Mouse (Mus musculus): Measurements from ENCODE around the gene Sp4. TPM values are rescaled to one million over a fixed set of nuclear protein-coding genes. Genes with fewer than 3 reads are reported as not detected.

Sp4 gene
- polyA plus RNA-seq (2012; rRNA removed), result 5.0 and 5.2 TPM in 2 replicates

DNA sequence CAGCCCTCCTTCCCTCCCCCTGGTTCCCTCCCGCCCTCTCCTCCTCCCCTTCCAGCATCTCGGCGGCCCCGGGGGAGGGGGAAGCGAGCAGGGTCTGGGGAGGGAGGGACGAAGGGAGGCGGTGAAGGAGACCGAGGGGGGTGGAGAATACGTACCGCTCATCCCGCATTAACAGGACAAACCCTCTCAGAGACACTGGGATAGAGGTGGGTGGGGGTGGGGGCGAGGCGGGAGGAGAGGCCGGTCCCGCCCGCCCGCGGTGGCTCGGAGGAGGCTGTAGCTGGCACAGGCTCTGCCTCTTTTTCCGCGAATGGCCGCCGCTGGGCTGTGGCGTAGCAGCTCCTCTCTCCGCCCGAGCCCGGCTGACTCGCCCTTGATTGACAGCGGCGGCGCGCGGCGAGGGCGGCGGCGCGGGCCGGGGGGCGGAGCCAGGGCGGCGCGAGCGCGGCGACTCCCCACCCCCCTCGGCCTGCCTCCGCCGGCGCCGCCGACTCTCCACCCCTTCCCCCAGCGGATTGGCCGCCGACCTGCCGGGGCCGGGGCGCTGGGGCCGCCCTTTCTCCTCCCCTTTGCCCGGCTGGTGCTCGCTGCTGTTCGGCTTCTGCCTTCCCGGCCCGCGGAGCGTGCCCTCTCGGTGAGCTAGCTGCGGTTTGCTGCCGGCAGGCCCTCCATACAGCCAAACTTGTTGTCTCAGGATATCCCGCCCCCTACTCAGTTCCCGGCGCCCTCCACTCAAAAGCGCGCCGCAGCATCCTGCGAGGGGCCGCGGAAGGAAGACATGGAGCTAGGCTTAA, at the start of gene Sp4:
Gene Sp4, minus strand, starts transcription at position 369 of the 794 bp plus-strand sequence.
- DNase-seq (ENCODE audit: low read depth), result peak; percentile 26

DNA sequence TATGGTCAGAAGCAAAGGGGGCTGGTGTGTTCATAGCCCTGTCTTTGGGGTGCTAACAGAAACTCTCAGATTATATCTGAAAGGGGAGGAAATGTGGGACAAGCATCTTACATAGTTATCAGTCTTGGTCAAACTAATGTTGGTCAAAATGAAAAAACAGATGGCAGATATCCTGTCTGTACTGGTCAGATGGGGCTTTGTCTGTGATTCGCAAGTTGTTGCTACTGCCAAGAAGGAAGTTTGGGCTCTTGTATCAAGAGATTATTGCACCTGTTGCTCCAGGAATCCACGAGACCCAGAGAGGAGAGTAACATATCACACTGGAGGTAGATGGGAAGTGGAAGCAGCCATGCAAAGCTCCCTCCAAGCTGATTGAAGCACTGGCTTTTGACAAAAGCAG, 37.9 kb upstream of the Sp4 start:
- no peak for DNase-seq (ENCODE audit: low read depth)

DNA sequence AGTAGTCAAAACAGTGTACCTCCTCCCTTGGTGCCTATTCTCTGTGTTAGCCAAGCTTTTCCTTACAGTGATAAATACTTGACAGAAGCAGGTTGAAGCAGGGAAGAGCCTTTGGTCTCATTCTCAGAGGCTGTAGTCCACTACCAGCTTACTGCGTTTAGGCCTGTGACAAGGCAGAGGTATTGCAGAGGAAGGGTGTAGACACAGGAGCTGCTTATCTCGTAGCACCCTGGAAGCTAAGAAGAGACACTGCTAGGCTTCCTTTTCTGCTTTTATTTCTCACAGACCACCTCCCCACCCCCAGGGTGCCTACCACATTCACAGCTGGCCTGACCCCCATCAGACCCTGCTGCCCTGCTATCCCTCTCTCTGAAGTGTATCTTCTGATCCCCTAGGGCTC, 37.0 kb upstream of the Sp4 start:
- DNase-seq (ENCODE audit: low read depth), result no peak

DNA sequence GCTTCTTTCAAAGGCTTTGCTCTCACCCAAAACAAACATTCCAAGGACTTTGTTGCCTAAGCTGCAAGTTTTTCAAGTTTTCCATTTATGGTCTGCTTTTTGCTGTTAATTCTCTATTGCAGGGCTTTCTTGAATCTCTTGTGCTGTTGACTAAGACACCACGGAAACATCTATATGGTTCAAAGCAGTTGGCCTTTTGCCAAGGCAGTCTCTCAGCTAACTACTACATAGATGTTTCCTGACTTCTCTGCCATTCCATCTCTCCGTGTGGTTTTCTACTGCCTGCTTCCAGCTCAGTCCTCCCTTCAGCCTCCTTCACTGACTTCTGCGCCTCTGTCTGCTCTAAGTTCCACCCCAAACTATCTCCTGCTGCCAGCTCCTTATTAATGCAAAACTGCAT, 36.1 kb upstream of the Sp4 start:
- DNase-seq (ENCODE audit: low read depth), result no peak

DNA sequence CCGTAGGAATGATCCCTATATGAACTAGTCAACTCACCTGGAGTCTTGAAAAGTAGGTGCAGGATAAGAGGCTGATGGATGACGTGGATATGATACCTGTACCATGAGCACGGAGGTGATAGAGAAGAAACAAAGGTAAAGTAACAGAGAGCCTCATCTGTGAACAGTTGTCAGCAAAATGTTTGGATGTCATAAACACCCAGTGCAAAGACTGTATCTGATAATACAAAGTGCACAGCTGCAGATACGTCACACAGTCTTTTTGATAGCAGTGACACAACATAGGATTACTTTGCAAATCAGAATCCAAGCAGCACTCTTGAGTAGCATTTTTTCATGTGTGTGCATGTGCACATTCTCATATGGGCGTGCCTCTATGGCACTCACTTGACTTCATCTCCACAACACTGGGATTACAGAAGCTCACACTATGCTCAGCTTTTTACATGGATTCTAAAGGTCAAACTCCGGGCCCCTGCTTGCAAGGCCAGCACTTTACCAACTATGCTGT, 27.6 kb upstream of the Sp4 start:
- no peak for DNase-seq (ENCODE audit: low read depth)

DNA sequence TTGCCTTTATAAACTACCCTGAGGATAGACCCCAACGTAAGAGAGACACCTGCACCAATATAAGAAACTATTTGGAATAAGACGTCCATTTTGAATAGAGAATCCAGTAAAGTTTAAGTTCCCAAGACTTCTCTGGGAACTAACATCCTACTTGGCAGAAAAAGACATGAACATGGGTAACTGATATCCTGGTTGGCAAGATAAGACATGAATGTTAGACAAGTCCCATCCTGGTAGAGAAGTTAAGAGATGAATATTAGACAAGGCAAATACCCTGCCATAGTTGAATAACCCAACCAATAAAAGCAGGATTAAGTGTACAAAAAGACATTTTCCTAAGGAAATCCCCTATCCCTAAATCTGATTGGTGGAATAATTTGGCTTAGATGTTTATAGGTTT, 26.3 kb upstream of the Sp4 start:
- DNase-seq (ENCODE audit: low read depth), result no peak

DNA sequence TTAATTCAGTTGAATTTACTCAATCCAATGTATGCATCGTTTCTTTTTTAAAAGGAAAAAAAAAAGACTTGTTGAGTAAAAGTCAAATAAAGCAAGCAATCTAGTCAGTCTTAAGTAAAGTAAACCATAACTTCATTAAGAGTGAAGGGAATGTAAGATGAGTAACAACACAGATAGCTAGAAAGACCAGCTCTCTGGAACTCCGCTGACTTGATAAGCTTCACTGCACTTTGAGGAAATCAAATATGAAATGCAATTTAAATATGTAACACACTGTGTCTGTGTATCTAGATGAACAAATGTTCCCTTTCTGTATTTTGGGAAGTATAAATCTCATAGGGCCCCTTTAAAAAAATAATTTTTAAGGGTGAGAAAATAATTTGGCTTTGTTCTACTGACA, 24.9 kb upstream of the Sp4 start:
- no peak for DNase-seq (ENCODE audit: low read depth)

DNA sequence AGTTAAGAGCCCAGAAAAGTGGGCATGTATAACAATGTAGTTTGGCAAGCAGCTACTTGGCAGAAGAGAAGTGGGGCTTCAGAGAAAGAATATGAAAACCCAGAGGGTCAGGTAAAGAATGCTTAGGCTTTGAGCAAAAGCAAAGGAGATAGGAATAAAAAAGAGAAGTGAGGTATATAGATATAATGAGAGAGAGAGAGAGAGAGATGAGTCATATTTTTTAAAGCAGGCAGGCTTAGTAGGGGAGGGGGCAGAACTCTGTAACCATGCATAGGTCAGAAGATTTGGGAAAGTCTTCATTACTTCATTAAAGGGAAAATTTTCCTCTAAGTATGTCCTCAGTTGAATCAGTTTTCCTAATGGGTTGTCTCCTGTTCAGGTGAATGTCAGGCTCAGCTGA, 18.8 kb upstream of the Sp4 start:
- DNase-seq (ENCODE audit: low read depth), result no peak

DNA sequence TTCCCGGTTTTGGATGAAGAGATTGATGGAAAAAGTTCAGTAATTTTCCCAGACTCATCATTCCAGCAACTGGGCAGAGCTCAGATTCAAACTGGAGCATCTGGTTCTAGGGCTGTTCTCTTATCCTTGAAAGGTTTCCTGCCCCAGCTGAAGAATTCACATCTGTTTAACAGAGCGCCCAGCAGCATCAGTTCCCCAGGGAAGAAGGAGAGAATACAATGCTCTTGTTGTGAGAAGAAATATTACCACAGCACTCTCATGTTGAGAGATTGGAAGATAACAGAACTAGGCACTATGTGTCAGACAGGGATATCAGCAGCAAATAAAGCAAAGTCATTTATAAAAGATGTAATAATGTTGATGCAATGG, 13.2 kb upstream of the Sp4 start:
- DNase-seq (ENCODE audit: low read depth), result no peak

DNA sequence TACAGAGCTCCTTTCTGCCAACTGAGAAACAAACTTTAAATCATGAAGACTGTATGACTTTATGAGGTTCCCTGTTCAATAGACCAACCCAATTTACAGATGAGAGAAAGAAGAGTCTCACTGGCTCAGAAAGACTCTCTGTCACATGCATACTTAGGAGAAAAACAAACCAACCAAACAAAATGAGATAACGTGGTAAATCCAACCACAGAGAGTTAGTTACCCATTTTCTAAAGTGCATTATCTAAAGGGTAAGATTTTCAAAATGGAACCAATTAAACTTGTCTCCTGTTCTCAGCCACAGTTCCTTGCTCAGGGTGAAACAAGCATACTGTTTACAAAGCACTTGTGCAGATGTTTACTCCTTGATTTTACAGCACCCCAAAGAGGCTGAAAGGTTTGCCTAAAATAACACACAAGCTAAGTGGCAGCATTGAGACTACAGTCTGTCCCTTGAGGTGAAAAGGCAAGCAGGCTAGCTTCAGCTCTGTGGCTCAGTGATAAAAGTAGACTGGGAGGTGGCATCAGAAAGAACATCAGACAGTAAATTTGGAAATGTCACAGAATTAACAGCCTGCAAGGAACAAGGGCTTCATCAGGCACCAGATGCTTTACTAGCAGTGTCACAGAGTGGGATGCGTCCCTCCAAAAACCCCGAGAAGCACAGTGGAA, 12.7 kb upstream of the Sp4 start:
- DNase-seq (ENCODE audit: low read depth), result no peak

DNA sequence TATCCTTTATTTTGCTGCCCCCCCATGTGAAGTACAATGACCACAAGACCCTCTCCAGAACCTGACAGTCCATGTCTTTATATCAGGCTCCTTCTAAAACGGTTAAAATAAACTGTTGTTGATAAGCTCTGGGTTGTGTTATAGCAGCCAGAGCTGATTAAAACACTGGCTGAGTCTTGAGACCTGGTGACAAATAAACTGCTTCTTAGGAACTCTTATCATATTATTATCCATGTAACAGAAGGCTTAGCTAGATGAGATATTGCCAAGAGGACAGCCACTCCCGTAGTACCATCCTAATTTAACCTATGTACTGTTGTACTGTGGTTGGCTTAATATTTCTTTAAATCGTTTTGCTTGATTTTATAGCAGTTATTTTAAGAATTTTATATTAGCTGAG, 2.3 kb upstream of the Sp4 start:
- no peak for DNase-seq (ENCODE audit: low read depth)

DNA sequence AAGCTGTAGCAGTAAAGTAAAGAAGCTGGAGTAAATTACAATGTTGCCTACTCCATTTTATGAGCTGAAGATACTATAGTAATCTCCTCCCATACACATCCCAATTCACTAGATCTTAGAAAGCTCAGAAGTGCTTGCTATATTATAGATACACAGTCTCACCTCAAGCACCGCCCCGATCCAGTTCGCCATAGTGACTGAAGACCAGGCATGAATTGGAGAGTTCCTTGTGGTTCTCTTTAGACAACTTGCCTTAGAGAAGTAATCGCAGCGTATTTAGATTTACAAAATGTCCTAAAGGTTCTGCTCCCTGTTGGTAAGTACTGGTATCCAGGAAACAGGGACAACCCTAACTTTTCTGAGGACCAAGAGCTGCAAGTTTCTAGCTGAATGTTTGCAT, 1.8 kb upstream of the Sp4 start:
- no peak for DNase-seq (ENCODE audit: low read depth)

DNA sequence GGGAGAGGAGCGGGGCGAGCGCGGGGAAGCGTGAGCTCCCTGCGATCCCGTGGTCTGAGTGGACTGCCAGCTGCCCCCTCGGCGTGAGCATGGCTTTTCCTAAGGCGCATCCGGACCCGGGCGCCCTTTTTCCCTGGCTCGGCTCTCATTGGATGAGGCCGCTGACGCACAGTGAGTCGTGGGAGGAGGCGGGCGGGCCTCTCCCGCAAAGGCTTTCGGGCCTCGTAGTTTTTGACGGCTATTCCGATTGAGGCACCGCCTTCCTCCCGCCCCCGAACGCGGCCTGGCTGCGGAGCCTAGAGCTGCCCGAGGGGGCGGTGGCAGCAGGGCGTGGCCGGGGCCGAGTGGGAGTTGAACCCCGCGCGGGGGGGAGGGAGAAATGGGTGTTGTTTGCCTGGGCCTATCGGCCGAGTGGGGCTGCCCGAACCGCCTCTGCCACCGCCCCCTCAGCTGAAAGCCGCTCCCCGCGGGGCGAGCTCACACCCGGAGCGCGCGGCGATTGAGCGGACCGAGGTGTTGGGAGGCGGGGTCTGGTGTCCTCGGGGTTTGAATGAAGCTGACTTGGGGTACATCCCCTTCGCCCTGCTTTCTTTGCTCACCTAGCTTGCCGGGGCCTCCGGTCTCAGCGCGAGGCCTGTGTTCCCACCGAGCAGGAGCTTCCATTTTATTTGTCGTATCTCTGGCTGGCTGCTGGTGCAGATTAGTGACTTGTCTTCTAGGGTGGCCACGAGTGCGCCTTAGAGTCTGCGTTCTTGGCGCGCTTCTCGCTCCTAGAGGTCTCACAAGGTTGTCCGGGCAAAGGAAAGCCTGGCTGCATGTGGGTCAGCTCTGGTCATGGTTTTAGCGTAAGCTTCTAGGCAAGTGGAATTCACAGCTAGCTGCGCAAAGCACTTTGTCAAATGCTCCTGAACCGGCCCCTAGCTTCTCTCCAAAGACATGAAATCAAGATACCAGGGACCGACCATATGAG, 911 bp upstream of the Sp4 start:
- peak; percentile 66 for DNase-seq (ENCODE audit: low read depth)

DNA sequence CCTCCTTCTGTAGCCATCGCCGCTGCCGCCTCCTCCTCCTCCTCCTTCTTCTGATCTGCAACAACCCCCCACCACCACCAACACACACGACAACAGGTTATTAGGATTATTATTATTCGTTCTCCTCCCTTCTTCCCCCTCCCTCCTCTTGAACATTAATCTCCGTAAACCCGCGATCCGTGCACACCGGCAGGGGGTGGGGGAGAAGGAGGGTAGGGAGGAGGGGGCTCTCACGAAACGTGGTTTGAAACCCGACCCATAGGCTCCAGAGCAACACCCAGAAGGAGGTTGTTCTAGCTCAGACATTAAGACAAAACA, 527 bp downstream of the Sp4 start:
- no peak for DNase-seq (ENCODE audit: low read depth)

DNA sequence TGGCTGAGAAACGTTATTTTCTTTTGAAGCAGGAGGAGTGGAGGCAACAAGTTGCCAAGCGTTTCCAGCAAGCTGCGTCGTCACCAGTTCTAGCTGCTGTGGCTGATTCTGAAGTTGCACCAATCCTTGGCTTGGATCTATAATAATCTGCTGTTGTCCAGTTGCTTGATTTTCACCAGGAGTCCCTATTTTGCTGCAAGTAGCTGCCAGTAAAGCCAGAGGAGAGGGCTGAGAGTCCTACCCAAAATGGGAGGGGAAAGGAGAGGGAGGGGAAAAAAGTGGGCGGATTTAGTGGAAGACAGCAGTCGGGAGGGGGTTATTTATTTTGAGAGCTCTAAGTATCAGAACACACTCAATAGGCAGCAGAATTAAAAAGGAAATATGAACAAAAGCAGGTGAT, 1.3 kb downstream of the Sp4 start:
- DNase-seq (ENCODE audit: low read depth), result no peak

DNA sequence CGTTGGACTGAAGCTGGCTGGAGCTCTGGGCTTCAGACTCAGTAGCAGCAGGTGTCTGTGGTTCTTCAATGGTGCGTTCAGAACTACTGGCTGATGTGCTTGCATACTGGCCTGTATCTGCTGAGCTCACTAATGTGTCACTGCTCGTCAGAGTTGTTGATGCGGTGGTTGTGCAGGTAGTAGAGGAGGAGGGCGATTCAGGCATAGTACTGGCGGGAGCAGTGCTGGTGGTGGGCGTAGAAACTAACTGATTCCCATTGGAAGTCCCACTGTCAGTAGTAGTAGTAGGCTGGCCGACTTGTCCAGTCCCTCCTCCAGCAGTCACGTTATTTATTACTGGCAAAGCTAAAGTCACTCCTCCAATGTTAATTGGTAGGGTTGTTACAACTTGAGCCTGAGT, 2.1 kb downstream of the Sp4 start:
- DNase-seq (ENCODE audit: low read depth), result no peak

DNA sequence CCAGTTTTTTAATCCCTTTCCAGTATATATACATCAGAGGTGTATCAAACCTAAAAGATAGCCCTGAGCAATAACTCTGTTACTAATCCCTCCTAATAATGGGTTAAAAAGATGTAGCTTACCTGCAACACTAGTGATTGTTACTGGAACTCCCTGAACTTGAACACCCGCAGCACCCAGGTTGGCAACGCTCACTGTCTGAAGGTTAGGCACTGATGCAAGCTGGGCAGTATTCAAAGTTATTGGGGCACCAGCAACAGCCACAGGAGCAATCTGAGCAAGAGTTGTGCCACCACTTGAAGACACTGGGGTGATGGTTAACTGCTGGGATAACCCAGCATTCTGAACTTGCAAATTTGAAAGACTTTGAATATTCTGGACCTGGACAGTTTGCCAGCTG, 2.7 kb downstream of the Sp4 start:
- DNase-seq (ENCODE audit: low read depth), result no peak

DNA sequence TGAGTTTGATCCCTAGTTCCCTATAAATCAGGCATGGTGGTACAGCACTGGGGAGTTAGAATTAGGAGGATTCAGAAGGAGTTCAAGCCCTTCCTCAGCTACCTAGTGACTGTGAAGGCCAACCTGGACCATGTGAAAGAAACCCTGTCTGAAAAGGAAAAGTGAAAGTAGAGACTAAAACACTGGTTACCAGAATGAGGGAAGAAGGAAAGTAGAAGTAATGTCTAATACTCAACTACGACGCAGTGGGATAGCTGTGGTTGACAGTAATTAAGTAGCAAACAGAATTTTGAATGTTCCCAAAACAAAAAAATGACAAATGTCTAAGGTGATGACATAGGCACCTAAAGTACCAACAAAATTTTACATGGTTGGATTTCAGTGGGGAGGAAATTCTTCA, 5.0 kb downstream of the Sp4 start:
- DNase-seq (ENCODE audit: low read depth), result no peak

DNA sequence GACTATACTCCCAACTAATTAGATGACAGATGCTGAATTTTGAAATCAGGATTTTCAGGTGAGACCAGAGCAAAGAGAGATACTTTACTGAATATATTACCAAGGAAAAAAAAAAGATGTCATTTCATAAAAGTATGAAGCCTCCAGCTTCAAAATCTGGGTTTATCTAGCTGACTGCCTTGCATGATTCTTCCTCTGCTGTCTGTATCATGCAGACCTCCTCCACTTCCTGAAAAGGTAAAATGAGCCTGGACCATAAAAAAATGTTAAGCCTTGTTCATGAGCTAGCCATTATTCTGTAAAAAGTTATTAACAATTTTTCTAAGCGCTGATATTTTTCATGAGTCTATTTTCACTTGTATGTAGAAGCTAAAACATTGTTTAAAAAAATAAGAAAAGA, 5.4 kb downstream of the Sp4 start:
- no peak for DNase-seq (ENCODE audit: low read depth)

DNA sequence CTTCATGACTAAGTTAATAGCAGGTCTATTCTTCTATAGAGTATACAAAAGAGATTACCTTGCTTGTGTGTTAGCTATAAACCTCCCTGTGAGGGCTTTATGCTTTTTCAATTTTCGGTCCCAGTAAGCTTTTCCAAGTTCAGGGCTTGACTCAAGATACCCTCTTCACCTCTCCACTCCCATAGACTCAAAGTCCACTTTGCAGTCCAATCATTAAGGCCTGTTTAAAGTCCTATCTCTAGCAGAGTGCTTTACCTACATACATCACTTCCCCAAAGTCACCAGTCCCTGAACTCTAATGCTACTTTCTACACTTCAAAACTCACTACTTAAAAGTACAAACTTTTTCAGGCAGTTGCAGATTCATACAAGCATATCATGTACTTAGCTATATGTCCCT, 12.3 kb downstream of the Sp4 start:
- DNase-seq (ENCODE audit: low read depth), result no peak

DNA sequence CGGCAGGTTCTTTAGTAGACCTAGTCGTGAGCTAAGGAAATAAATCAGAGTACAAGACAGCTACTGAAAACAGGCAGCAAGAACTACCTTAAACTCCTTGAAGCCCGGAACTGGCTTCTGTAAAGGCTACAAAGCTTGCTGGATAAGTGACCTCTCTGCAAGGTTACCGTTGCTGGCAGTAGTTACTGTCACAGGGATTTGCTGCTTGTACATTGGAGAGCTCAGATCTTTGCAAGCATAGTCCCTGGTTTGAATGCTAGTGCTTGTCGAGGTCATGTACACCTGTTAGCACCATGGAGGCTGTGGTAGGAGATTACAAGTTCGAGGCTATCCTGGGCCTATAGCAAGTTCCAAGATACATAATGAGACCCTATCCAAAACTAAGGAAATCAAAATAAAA, 16.1 kb downstream of the Sp4 start:
- DNase-seq (ENCODE audit: low read depth), result no peak

DNA sequence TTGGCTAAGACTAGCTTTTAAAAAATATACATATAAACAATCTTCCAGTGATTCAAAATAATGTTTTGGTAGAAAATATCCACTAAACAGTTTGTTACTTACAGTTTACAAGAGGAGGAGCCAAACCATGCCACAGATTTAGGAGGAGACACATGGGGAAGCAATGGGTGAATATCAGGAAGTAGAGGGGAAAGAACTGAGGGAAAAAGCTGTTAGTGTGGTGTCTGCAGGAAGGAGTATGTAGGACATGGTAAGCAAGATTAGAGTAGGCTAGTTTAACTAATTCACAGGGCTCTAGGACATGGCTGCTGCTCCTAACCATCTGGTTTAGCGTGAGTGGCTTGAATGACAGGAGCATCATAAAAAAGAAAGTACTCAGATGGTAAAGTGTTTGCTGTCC, 19.3 kb downstream of the Sp4 start:
- no peak for DNase-seq (ENCODE audit: low read depth)

DNA sequence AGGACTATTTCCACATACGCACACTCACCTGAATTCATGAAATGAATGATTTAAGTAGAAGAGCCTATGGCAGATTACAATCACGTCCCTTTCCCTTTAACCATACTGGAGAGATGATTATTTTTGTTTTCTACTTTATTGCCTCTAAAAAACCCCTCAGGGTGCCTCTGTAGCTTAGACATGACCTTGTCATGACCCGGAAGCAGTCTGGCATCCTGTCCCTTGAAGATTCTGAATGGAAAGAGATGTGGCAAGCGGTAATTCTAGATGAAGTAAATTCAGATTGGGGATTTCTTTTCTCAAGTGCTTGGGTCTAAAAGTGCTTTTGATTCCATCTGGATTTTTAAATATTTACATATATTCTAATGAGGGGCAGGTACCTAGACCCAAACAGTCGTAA, 24.9 kb downstream of the Sp4 start:
- DNase-seq (ENCODE audit: low read depth), result no peak
